Mouse (Mus musculus): Measurements from ENCODE around the gene Adam11. TPM values are rescaled to one million over a fixed set of nuclear protein-coding genes. Genes with fewer than 3 reads are reported as not detected.
"Not testable (repeated sequence)": the region's sequence is repeated elsewhere in the genome, so short reads cannot be mapped to it uniquely, and the experiment has no call there.

The Adam11 gene
- total RNA-seq (2021), result 100 to 1,000 TPM; 128 to 140 TPM
- long read RNA-seq, experiment 1, full-length matches to known transcripts, result 5 of 30 reads
- long read RNA-seq, experiment 1, partial matches to known transcripts, result 3 of 30 reads
- long read RNA-seq, experiment 1, other reads (novel, unspliced or antisense), result 22 of 30 reads
- long read RNA-seq, experiment 2, full-length matches to known transcripts, result 4 of 31 reads
- long read RNA-seq, experiment 2, partial matches to known transcripts, result 2 of 31 reads
- long read RNA-seq, experiment 2, other reads (novel, unspliced or antisense), result 25 of 31 reads

GRCm38 (mm10) chr11:102761309-102762210 is at the start of gene Adam11:
Gene Adam11, plus strand, starts transcription at chr11:102761439.
- Histone ChIP-seq H3K4me3 (peak within 1 kb of the TSS; percentile 95), H3K27ac (peak within 1 kb of the TSS; percentile 98)
- no peak for DNase-seq (ENCODE audit: extremely low spot score in 1 of 2, low spot score in 2 of 2)
- TF ChIP-seq CTCF (IDR thresholded peaks at IDR 0.05), result no peak
- intact Hi-C loops (cut with DNase I), result no loop called here

DNA sequence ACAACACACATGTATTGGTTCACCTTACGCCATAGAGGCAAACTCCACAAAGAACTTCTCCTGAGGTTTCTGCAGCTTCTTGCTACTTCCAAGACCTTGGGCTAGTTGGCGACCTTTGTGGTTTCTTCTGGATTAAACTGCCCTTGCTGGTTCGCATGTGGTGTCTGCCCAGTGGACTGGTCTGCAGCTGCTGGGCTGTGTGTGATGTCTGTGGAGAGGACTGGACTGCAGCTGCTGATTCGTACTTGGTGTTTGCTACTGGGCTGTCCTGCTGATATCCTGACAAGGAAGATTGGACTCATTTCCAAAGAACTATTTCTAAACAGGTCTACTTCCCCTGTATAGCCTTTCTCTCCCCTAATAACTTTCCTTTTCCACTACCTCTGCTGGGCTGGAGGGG is 48.8 kb upstream of the Adam11 start:
- no peak overlapping the region for H3K27ac ChIP-seq
- intact Hi-C loops (cut with DNase I), result no loop called here
- no peak overlapping the region for H3K4me3 ChIP-seq
- TF ChIP-seq CTCF (IDR thresholded peaks at IDR 0.05), result no peak
- DNase-seq (ENCODE audit: extremely low spot score in 1 of 2, low spot score in 2 of 2), result no peak

DNA sequence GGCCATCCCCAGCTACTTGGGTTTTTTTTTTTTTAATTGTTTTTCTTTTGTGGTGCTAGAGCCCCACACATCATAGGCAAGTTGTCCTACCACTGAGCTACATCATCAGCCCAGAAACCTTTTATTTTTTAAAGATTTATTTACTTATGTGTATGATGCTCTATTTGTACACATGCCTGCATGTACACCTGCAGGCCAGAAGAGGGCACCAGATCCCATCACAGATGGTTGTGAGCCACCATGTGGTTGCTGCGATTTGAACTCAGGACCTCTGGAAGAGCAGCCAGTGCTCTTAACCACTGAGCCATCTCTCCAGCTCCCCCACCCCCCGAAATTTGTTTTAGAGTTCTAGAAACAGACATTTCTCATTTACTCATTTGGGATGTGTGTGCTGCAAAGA is 46.7 kb upstream of the Adam11 start:
- DNase-seq (ENCODE audit: extremely low spot score in 1 of 2, low spot score in 2 of 2); H3K4me3 ChIP-seq; intact Hi-C loops (cut with DNase I); H3K27ac ChIP-seq: not testable (repeated sequence)
- peak; percentile 47 for TF ChIP-seq CTCF (IDR thresholded peaks at IDR 0.05)

GRCm38 (mm10) chr11:102716135-102716534 is 45.1 kb upstream of the Adam11 start:
- intact Hi-C loops (cut with DNase I), result no loop called here
- H3K4me3 ChIP-seq, result no peak overlapping the region
- TF ChIP-seq CTCF (IDR thresholded peaks at IDR 0.05), result no peak
- no peak for DNase-seq (ENCODE audit: extremely low spot score in 1 of 2, low spot score in 2 of 2)
- H3K27ac ChIP-seq, result no peak overlapping the region

- Histone ChIP-seq H3K27ac (no peak overlapping the region), H3K4me3 (no peak overlapping the region)
- TF ChIP-seq CTCF (IDR thresholded peaks at IDR 0.05), result peak; percentile 48
- peak in 1 of 2 experiments; percentile 19 for DNase-seq (ENCODE audit: extremely low spot score in 1 of 2, low spot score in 2 of 2)
- intact Hi-C loops (cut with DNase I), result no loop called here
Measured at GRCm38 (mm10) chr11:102725574-102725973, 35.7 kb upstream of the Adam11 start.

- intact Hi-C loops (cut with DNase I), result no loop called here
- DNase-seq (ENCODE audit: extremely low spot score in 1 of 2, low spot score in 2 of 2), result no peak
- Histone ChIP-seq H3K27ac (no peak overlapping the region), H3K4me3 (no peak overlapping the region)
- TF ChIP-seq CTCF (IDR thresholded peaks at IDR 0.05), result peak; percentile 70
Measured at GRCm38 (mm10) chr11:102728614-102729013, 32.6 kb upstream of the Adam11 start.

GRCm38 (mm10) chr11:102729835-102730234 is 31.4 kb upstream of the Adam11 start:
- H3K27ac ChIP-seq, result no peak overlapping the region
- no peak for TF ChIP-seq CTCF (IDR thresholded peaks at IDR 0.05)
- no peak overlapping the region for H3K4me3 ChIP-seq
- intact Hi-C loops (cut with DNase I), result no loop called here
- DNase-seq (ENCODE audit: extremely low spot score in 1 of 2, low spot score in 2 of 2), result no peak

GRCm38 (mm10) chr11:102731366-102731765 is 29.9 kb upstream of the Adam11 start:
- no peak for DNase-seq (ENCODE audit: extremely low spot score in 1 of 2, low spot score in 2 of 2)
- no peak for TF ChIP-seq CTCF (IDR thresholded peaks at IDR 0.05)
- Histone ChIP-seq H3K4me3 (no peak overlapping the region), H3K27ac (no peak overlapping the region)
- intact Hi-C loops (cut with DNase I), result no loop called here

DNA sequence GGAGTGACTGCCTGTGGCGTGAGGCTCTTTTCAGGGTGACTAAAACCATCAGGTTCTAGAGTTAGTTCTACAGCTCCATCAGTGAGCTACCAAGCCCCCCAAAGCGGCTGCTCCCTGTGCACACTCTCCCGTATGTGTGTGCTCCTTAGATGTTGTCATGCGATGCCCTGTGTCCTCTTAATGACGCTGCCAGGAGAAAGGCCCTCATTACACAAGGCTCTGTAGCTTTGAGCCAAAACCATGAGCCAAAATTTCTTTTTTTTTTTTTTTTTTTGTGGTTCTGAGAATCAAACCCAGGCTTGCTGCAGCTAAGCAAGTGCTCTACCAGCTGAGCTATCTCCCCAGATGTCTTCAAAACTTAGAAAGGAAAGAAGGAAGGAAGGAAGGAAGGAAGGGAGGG is 28.1 kb upstream of the Adam11 start:
- intact Hi-C loops (cut with DNase I), result no loop called here

DNA sequence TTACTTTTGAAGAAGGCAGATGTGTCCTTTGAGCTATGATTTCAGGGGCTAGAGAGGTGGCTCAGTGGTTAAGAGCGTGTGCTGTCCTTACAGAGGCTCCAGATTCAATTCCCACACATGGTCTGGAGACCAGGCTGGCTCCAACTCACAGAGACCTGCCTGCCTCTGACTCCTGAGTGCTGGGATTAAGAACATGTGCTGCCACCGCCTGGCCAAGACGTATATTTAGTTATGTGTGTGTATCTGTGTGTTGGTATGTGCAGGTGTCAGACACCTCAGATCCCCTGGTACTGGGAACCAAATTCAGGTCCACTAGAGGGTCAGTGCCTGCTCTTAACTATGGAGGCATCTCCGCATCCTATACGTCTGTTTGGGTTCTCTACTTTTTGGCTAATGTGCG is 26.3 kb upstream of the Adam11 start:
- TF ChIP-seq CTCF (IDR thresholded peaks at IDR 0.05), result no peak; the same call in 1 of the 2 replicates

More for the DNA sequence above, 28.1 kb upstream of the Adam11 start:
- no peak for TF ChIP-seq CTCF (IDR thresholded peaks at IDR 0.05)
- no peak for DNase-seq (ENCODE audit: extremely low spot score in 1 of 2, low spot score in 2 of 2)
- Histone ChIP-seq H3K4me3 (no peak overlapping the region), H3K27ac (no peak overlapping the region)

DNA sequence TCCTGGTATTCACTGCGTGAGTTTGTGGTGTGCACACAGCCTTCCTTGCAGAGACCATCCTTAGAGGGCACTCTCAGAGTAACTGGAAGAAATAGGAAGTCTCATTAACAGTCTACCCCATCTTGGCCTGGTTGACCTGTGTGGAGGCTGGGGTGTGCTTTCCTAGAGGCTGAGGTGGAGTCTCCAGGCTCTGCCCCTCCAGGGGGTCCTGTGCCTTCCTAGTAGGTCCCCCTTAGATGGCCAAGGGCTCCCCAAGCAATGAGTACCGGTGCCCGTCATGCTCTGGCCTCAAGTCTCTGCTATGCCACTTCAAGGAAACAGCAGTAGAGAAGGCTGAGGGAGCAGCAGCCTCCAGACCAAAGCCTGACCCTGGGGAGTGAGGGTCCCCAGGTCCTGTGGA is 23.2 kb upstream of the Adam11 start:
- intact Hi-C loops (cut with DNase I), result no loop called here
- no peak overlapping the region for H3K27ac ChIP-seq
- no peak for DNase-seq (ENCODE audit: extremely low spot score in 1 of 2, low spot score in 2 of 2)
- H3K4me3 ChIP-seq, result no peak overlapping the region
- no peak for TF ChIP-seq CTCF (IDR thresholded peaks at IDR 0.05)

More for the DNA sequence above, 26.3 kb upstream of the Adam11 start:
- DNase-seq (ENCODE audit: extremely low spot score in 1 of 2, low spot score in 2 of 2), result no peak
- Histone ChIP-seq H3K4me3 (no peak overlapping the region), H3K27ac (no peak overlapping the region)
- intact Hi-C loops (cut with DNase I), result no loop called here

- peak overlapping the region; percentile 38; the same call in 1 of the 2 replicates for H3K27ac ChIP-seq
- peak overlapping the region; percentile 35 for H3K4me3 ChIP-seq
- peak; percentile 77 for TF ChIP-seq CTCF (IDR thresholded peaks at IDR 0.05)
- DNase-seq (ENCODE audit: extremely low spot score in 1 of 2, low spot score in 2 of 2), result peak; percentile 66 to 70
- intact Hi-C loops (cut with DNase I), result loop anchor here (1.0 kb wide), 1 partner anchor 125 kb away; no protein-coding TSS in a partner anchor
Measured at GRCm38 (mm10) chr11:102739278-102739966, 21.8 kb upstream of the Adam11 start.
